Mouse (Mus musculus) cerebellum, adult 2 months (tissue): ENCODE data around the gene Kcnk5.

Experiments
- CTCF ChIP-seq: fragments of 200-500 bp; IDR thresholded peaks from 2 replicates; pipeline ENCODE4 v1.5.1; 2011; ENCODE audit warnings: low read depth, mild to moderate bottlenecking, control low read depth, low read length, moderate library complexity, borderline replicate concordance; ENCODE audit not compliant: insufficient read depth
- POLR2A ChIP-seq: fragments of 200-500 bp; IDR thresholded peaks from 2 replicates; pipeline ENCODE4 v1.6.1; 2011; ENCODE audit warnings: low read length, control low read depth, borderline replicate concordance; ENCODE audit not compliant: insufficient read depth

- no peak for TF ChIP-seq CTCF
- no peak for TF ChIP-seq POLR2A
Observed at GRCm38 (mm10) chr14:20228336-20228735, 46.7 kb upstream of the Kcnk5 start.
